Mouse (Mus musculus): ENCODE results near the gene Fgfr2. TPM values are rescaled to one million over a fixed set of nuclear protein-coding genes. Genes with fewer than 3 reads are reported as not detected.
"Not testable (repeated sequence)": the region's sequence is repeated elsewhere in the genome, so short reads cannot be mapped to it uniquely, and the experiment has no call there.

Fgfr2 gene
- total RNA-seq, 2 experiments from 2014 or later, result 1.7 to 3.7 TPM

- not testable (repeated sequence) for ATAC-seq (replicated peaks; ENCODE audit: low FRiP score, poor library complexity, severe bottlenecking)
Observed at GRCm38 (mm10) chr7:132442133-132442763, 680.9 kb downstream of the Fgfr2 start.

GRCm38 (mm10) chr7:132439916-132440315, 683.2 kb downstream of the Fgfr2 start:
- ATAC-seq (replicated peaks; ENCODE audit: low FRiP score, poor library complexity, severe bottlenecking), result no peak

GRCm38 (mm10) chr7:132438060-132438459, 685.1 kb downstream of the Fgfr2 start:
- ATAC-seq (replicated peaks; ENCODE audit: low FRiP score, poor library complexity, severe bottlenecking), result no peak

- no peak for ATAC-seq (replicated peaks; ENCODE audit: low FRiP score, poor library complexity, severe bottlenecking)
Observed at GRCm38 (mm10) chr7:132437431-132437830, 685.7 kb downstream of the Fgfr2 start.

GRCm38 (mm10) chr7:132435486-132436055, 687.6 kb downstream of the Fgfr2 start:
- ATAC-seq (replicated peaks; ENCODE audit: low FRiP score, poor library complexity, severe bottlenecking), result no peak

- no peak for ATAC-seq (replicated peaks; ENCODE audit: low FRiP score, poor library complexity, severe bottlenecking)
Observed at GRCm38 (mm10) chr7:132429324-132429723, 693.8 kb downstream of the Fgfr2 start.

GRCm38 (mm10) chr7:132428308-132428707, 694.8 kb downstream of the Fgfr2 start:
- ATAC-seq (replicated peaks; ENCODE audit: low FRiP score, poor library complexity, severe bottlenecking), result no peak

- no peak for ATAC-seq (replicated peaks; ENCODE audit: low FRiP score, poor library complexity, severe bottlenecking)
Observed at GRCm38 (mm10) chr7:132426069-132426468, 697.1 kb downstream of the Fgfr2 start.

- ATAC-seq (replicated peaks; ENCODE audit: low FRiP score, poor library complexity, severe bottlenecking), result no peak
Observed at GRCm38 (mm10) chr7:132425364-132425999, 697.7 kb downstream of the Fgfr2 start.

GRCm38 (mm10) chr7:132423570-132423969, 699.6 kb downstream of the Fgfr2 start:
- ATAC-seq (replicated peaks; ENCODE audit: low FRiP score, poor library complexity, severe bottlenecking), result no peak

GRCm38 (mm10) chr7:132419378-132420255, 703.5 kb downstream of the Fgfr2 start:
- ATAC-seq (replicated peaks; ENCODE audit: low FRiP score, poor library complexity, severe bottlenecking), result no peak

- no peak for ATAC-seq (replicated peaks; ENCODE audit: low FRiP score, poor library complexity, severe bottlenecking)
Observed at GRCm38 (mm10) chr7:132416866-132417265, 706.3 kb downstream of the Fgfr2 start.

GRCm38 (mm10) chr7:132415866-132416265, 707.3 kb downstream of the Fgfr2 start:
- no peak for ATAC-seq (replicated peaks; ENCODE audit: low FRiP score, poor library complexity, severe bottlenecking)

- ATAC-seq (replicated peaks; ENCODE audit: low FRiP score, poor library complexity, severe bottlenecking), result no peak
Observed at GRCm38 (mm10) chr7:132412520-132412919, 710.6 kb downstream of the Fgfr2 start.

GRCm38 (mm10) chr7:132411708-132412107, 711.4 kb downstream of the Fgfr2 start:
- ATAC-seq (replicated peaks; ENCODE audit: low FRiP score, poor library complexity, severe bottlenecking), result no peak

- ATAC-seq (replicated peaks; ENCODE audit: low FRiP score, poor library complexity, severe bottlenecking), result no peak
Observed at GRCm38 (mm10) chr7:132410958-132411357, 712.2 kb downstream of the Fgfr2 start.

GRCm38 (mm10) chr7:132409890-132410289, 713.3 kb downstream of the Fgfr2 start:
- no peak for ATAC-seq (replicated peaks; ENCODE audit: low FRiP score, poor library complexity, severe bottlenecking)

GRCm38 (mm10) chr7:132402377-132403084, 720.6 kb downstream of the Fgfr2 start:
- ATAC-seq (replicated peaks; ENCODE audit: low FRiP score, poor library complexity, severe bottlenecking), result no peak

- ATAC-seq (replicated peaks; ENCODE audit: low FRiP score, poor library complexity, severe bottlenecking), result no peak
Observed at GRCm38 (mm10) chr7:132398487-132398886, 724.7 kb downstream of the Fgfr2 start.
